Mouse (Mus musculus): Measurements from ENCODE around the gene Tbc1d4.
A peak's percentile ranks its signal among the peaks of the same experiment; 100 is the strongest.

The Tbc1d4 gene

DNA sequence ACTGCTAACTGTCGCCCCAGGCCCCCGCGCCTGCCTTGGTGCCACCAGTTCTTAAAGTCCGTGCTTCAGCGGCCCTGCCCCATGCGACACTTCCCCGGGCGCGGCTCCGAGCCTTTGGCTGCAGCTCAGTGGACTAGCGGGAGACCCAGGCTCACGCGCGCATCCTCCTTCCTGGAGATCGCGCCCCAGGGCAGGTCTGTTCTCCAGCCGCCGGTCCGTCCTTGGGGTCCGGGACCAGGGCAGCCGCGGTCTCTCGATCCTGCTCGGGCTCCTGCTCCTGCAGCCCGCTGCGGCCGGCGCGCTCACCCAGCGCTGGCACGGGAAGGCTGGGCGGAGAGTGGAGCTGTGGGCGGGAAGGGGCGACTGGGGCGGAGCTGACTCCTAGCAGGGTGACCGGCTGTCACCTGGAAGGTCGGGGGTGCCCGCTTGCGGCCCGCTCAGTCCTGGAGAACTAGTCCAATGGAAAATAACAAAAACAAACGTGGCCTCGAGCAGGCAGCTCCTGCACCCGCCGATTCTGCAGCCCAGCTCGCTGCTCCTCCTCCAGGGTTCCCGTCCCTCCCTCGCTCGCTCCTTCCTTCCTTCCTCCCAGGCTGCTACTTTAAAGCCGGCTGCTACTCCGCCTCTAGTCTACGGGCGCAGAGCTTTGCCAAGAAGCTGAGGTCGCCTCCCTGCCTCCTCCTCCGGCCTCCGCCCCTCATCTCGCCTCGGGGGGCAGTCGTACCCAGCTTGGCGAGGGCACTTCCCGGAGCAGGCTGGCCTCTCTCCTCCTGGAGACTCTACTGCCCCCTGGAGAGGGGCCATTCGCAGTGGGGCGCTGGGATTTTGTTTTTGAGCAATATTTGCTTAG is at the start of gene Tbc1d4:
Gene Tbc1d4, minus strand, starts transcription at position 673 of the 850 bp plus-strand sequence.
- DNase-seq = peak; percentile 88 to 90

DNA sequence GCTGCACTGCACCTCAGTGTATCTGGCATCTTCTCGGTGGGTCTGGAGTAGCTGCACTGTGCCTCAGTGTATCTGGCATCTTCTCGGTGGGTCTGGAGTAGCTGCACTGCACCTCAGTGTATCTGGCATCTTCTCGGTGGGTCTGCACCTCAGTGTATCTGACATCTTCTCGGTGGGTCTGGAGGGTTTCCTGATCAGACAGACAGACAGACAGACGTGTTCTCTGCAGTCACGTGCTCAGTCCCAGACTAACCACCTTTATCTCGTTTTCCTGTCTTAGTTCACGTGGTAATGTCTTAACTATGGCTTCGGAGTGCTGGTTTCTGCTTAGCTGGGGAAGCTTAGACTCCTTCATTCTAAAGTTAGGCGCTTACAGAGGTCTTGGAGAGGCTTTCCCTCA is 47.3 kb upstream of the Tbc1d4 start:
- no peak for DNase-seq

DNA sequence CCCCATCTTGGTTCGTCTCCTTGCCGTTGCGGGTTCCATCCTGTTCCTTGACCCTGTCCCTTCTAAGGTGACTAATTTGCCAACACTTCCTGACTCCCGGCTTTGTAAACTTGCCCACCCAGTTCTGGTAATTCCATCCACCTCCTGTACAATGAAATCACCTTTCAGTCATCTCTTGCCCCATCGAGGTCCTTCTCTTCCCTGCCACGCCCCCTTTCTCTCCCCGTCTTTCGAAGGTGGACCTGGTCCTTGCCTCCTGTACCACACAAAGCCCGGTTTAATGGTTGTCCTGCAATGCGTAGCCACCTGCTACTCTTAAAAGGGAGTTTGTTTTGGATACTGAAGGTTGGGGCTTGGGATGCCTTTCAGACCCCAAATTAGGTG is 45.5 kb upstream of the Tbc1d4 start:
- no peak for DNase-seq

DNA sequence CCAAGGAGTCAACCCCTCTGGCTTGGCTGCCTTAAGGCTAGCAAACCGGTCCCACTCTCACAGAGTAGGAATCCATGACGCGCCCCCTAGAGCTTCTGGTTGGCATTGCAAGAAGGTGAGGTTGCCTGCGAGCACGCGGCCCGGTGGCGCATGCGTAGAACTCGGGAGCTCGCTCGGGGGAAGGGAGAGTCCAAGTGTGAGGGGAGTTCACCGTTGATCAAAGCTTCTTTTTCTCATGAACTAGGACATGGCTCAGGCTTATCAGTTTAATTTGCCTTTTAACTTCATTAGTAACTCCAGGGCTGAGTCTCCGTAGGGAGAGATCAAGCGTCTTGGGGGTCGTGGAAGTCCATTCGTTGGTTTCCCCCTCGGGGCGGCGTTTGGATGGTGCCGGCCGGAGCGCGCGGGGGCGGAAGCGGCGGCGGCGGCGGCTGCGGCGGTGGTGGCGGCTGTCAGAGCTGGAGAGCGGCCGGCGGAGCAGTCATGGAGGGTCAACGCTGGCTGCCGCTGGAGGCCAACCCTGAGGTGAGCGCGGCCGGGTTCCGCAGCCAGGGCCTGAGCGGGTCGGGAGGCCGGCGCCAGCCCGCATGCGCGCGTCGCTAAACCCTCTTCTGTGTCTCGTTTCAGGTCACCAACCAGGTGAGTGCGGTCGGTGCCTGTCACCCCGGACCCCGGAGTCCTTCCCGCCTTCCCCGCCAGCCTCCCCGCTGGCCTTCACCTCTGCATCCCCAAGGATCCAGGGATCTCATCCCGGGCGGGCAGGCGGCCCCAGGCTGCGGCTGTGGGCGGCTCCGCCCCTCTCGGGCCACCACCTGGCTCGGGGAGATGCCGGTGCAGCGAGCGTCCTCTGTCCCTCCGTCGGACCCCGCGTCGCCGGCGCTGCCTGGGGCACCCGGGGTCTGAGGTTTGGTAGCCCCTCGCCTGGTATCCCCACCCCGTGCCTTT is 44.9 kb upstream of the Tbc1d4 start, which contains the start of gene Uchl3:
Gene Uchl3, plus strand, starts transcription at position 387 of the 945 bp plus-strand sequence.
- DNase-seq = peak; percentile 97 to 99

DNA sequence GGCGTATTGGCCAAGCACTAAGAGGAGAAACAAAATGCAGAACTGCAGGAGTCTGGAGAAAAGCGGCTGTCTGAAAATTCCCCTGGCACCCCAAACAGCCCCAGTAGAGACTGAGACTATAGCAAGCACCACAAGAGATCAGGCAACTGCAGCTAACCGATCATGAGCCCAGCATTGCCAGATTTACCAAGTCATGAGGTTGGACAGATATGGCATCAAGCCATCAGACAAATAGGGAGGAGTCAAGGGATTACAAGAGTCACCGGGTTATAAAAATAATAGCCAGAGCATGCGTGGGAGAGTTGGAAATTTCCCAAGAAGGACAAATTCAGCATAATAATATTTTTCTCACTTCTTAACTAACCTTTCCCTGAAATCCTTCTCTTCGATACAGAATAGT is 43.6 kb upstream of the Tbc1d4 start:
- no peak for DNase-seq

DNA sequence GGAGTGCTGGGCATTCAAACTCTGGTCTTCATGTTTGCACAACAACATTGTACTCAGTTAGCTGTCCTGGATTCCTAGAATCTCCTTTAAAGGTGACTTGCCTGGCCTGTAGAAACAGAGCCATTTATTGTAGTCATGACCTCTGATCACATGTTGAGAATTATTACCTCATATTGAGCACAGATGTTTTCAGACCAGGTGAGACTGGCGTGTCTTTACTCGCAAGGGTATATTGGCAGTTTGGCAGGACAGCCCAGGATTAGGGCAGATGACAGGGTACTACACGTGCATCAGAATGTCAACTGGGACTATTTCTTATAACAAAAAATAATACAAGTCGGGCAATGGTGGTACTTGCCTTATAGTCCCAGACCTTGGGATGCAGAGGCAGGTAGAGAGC is 41.6 kb upstream of the Tbc1d4 start:
- DNase-seq = no peak

DNA sequence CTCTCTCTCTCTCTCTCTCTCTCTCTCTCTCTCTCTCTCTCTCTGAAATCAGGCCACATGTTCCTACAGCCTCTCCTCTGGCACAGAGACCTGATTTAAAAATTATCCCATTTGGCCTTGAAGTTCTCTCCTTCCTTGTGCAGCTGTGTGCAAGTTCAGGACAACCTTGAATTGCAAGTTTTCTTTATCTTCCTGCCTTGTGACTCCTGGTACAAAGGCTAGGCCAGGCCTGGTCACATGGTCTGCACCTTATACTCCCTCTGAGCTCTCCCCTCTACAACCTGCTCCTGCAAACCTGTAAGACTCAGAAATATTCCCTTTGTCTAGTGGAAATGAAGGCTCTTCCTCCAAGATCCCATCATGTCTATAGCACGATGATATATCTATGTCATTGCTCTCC is 36.0 kb upstream of the Tbc1d4 start:
- no peak for DNase-seq

DNA sequence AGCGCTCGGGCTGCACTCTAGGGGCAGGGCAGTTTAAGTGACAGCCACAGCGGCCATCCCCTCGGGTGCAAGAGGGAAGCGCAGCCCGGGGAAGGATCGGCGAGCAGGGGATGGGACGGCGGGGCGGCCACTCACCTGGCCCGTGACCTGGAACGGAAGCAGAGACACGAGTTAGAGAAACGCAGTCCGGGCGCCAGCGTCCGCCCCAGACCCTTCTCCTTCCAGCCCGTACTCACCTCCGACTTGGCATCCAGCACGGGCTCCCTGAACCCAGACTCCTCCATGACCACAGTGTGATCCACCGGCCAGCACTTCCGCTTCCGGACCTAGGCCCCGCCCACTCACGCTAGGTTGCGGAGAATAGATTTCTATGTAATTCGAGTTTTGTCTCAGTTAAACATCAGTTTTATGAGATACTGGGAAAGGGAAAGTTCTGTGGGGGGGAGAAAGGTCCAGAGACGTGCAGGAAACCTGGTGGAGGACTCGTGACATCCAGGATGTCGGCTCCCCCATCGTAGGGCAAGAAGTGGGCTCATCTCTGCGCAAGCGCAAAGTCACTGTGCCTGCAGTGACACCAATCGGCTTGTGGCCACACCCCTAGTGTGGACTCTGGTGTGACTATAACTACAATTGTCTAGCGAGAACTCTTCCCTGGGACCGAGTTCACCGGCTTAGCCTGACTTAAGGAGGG is 31.3 kb upstream of the Tbc1d4 start, which contains the start of gene Commd6:
Gene Commd6, minus strand, starts transcription at position 534 of the 691 bp plus-strand sequence.
- DNase-seq = peak; percentile 91 to 95

DNA sequence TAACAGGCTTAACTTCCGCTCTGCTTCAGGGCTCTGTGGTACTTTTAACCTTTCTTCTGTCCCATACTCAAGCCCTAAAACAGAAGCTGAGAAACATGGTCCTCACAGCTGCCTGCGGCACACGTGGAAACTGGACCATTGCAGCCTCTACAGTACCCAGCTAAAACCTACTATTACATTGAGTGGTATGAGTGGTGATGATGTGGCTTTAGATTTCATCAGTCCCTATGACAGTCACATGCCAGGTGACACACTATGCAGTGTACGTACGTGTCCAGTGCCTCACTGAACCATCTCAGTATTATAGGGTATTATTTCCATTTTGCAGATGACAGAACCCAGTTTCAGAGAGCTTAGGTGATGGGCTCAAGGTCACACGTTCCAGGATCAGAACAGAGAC is 28.4 kb upstream of the Tbc1d4 start:
- no peak for DNase-seq

DNA sequence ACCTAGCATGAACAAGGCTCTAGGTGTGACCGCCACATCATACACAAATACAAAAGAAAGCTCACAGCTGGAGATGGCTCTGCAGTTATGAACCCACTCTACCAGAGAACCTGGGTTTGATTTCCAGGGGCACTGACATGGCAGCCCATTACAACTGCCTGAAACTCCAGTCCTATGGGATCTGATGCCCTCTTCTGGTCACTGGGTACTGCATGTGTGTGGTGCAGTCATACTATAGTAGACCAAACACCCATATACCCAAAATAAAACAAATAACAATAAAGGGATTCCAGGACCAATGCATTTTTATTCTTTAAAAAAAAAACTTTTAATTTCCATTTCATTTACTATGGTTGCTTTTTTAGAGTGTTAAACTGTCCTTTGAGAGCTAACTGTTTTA is 26.8 kb upstream of the Tbc1d4 start:
- no peak for DNase-seq

DNA sequence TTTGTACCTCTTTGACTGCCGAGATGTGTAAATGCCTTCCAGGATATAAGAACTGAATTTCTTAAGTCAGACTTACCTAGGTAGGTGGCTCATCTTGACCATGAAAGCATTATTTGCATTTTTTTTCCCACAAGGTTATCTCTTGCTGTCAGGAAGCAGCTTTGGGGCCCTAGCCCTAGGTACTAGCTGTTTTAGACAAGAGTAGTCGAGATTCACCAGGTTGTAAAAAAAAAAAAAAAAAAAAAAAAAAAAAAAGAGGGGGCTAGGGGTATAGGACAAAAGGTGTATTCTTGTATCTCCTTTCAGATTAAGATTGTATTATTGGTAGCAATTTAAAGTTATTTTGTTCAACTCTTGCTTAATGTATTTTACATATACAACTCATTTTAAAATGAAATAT is 21.6 kb upstream of the Tbc1d4 start:
- DNase-seq = no peak

DNA sequence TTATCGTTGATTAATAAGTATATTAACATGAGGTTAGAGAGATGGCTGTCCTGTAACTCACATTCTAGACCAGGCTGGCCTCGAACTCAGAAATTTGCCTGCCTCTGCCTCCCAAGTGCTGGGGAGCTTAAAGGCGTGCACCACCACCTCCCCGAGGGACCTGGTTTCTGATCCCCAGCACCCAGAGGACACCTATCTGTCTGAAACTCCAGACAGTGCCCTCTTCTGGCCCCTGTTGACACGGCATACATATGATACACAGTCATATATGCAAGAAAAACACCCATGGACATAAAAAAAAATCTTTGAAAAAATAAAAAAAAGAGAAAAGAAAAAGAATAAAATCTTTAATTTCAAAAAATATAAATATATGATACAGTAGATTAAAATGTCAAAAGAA is 8.7 kb upstream of the Tbc1d4 start:
- no peak for DNase-seq

DNA sequence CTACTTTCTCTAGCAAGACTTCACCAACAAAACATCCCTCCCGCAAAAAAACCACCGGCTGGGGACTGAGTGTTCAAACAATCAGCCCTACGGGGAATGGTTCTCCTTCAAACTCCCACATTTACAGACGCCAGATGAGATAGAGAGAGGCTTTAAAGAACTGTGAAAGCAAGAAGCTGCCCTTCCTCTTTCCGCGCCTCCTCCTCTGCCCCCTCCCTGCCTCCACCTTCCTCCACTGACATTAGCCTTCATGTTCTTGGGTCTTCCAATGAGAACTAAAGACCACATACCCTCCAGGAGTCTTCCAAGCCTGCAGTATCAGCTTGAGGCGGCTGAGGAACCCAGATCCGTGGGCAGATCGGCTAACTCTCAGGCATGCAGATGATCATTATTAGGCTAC is 7.2 kb upstream of the Tbc1d4 start:
- DNase-seq = no peak

DNA sequence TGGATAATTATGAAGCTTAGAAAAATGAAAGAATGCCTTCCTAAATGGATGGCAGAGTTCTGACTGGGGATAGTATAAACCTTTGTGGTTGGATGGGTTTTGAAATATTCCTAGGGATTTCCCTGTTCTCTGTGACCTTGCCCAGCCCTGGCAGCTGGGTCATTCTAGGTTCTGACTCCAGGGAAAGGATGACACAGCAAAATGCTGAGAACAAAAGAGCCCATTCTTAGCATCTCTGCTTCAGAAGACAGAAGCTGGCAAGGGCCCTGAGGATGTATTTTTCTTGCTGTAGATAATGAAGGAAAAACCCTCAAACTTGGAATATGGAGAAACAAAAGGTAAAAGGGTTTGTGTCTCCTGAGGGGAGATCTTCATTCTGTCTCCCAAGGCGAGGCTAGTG is 4.2 kb upstream of the Tbc1d4 start:
- DNase-seq = no peak

DNA sequence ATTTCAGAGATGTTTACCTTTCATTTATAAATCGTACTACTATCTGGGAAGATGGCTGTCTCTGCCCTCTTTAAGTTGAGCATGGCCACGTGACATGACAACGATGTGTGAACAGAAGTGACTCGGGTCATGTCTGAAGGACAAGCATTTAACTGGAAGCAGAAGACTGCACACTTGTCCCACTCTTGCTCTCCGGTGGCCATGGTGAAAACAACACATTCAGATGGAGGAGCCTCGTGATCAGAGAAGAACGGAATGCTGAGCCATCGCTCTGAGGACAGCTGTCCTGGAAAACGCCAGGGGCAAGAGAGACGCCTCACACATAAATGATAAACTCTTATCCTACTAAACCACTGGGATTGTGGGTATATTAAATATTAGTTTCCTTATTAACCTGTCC is 1.7 kb upstream of the Tbc1d4 start:
- DNase-seq = no peak

DNA sequence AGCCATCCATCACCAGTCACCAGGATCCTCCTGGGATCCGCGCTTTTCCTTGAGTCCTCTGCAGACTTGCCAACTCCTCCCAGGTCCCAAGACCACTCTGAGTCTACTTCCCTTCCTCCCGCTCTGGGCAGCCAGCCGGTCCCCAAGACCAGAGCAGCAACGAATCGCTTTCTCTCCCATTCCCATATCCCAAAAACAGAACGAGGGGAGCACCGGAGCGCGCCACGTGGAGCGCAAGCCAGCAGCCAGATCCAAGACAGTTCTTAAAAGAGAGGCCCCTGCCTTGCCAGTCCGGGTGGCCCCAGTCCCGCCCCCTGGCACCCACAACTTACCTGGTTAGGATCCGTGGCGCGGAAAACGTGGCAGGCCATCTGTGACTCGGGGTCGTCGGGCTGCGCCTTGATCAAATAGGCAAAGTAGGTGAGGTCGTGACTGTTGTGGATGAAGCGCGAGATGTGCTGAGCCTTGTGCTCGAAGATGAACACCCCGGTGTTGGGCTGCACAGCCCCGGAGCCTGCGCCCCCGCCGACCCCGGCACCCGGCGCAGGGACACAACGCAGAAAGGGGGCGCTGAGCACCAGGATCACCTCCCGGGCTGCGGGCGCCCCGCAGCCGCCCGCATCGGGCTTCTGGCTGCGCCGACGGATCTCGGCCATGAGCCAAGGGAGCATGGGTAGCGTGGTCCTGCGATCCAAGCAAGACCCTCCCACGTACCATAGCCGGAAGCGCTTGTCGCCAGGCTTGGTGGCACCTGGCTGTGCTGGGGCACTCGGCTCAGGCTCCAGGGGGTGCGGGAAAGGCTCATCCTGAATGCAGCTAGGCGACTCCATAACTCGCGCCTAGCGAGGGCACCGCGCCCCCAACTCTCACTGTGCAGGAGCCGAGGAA is 1.1 kb downstream of the Tbc1d4 start:
- DNase-seq = peak; percentile 49 to 62

DNA sequence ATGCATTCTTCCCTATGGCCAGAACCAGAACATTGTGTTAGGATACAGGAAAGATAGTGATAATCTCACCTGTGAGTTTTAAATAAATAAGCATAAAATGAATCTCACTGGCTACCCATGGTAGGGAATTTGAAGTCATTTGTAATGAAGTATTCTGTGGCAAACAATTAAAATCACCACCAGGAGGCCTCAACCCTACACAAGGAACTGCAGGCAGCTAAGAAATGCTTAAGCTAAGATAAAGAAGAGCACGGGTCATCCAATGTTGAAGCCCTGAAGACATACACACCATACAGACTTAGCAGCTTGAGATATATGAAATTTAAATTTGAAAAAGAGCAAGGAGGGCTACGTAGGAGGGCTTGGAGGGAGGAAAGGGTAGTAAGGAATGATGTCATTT is 3.1 kb downstream of the Tbc1d4 start:
- no peak for DNase-seq

DNA sequence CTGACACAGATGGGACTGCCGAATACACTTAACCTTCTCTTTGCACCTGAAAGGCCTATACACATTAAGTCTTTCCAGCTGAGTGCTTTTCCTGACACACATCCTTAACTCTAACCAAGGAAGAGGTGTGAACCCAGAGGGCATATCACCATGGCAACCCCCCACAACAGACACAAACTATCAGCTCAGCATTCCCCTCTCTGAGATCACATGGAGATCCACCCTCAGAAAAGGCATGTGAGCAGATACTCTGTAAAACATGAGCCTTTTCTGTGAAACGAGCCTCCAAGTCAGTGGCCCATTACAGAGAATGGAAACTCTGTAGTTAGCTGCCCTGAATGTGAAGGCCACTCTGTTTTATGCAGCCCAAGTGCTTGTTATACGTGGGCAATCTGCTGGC is 6.1 kb downstream of the Tbc1d4 start:
- DNase-seq = no peak

DNA sequence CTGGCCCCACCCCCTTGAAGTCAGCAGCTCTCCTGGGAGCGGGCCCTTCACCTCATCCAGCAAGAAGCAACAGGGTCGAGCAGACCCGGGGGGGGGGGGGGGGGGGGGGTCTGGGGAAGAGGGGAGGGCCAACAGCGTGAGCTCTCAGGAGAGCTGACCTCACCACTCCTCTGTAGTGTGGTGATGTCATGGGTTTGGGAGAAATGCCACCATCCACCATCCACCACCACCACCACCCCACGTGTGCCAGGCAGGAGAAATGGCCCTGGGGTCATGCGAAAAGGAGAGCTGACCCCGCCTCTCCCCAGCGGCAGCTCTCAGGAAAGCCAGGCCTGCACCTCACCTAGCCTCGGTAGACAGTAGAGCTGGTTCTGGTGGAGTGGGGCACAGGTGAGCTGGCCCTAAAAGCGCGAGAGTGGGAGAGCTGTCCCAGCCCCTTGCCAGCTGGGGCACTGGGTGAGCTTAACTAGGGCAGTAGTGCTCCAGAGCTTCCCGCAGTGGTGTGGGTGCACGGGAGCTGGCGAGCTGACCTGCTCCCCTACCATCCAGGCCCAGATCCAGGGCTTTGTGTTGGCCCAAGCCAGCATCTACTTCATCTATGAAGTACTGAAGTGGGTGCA is 11.8 kb downstream of the Tbc1d4 start:
- DNase-seq = no peak

DNA sequence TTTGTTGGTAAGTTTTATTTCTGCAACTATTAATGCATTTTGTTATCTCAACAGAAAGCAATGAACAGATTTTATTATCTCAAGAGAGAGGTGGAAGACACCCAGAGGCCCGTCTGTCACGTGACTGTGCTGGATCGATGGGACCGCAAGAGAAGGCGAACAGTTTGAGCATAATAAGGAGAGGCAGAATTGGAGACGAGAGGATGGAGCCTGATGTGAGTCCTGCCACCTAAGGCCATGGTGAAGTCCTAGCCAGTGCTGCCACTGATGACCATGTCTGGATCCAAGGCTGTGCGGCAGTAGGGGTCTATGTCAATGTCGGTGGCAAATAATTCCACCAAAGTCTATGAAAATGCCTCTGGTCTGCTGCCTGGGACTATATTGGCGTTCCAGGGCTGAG is 12.3 kb downstream of the Tbc1d4 start:
- no peak for DNase-seq

DNA sequence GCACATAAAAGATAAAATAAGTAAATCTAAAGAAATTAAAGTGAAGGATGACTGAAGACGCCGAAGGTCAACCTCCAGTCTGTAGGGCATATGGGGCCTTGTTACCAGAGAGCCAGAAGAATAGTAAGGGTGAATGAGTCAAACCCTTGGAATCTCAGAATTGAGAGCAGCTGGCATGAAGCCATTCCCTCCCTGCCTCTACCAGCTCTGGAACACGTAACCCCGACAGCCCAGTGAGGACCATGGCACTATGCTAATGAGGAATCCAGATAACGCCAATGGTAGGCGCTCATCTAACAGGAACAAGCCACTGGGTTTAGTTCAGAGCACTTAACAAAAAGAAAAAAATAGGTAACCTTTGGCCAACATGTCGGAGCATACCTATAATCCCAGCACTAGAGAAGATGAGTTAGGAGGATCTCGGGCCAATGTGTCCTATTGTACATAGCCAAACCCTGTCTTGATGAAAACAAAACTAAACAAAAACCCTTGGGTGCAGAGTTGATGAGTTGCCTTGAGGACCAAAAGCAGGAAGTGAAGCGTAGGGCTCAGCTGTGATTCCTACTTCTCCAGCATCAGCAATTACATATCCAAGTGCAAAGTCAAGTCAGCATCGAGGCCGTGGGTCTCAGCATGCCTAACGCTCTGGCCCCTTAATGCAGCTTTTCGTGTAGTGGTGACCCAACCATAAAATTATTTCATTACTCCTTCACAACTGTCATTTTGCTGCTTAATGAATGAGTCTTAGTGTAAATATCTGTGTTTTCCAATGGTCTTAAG is 13.5 kb downstream of the Tbc1d4 start:
- DNase-seq = no peak

All from cerebellum, adult 18-20 months (tissue).